Mouse (Mus musculus) lung, postnatal 0 days (tissue): ENCODE data around the gene Speer4b. TPM values are rescaled to one million over a fixed set of nuclear protein-coding genes. Genes with fewer than 3 reads are reported as not detected.

Experiments used
- ATAC-seq: fragments of 200-750 bp; cut with Nextera tagmentation; 2 replicates; pipeline ENCODE4 v1.8.0; 2017; ENCODE audit warnings: moderate library complexity
- DNase-seq: peaks from one replicate; pipeline ENCODE4 v3.0.0-alpha.2; 2016; ENCODE audit warnings: low spot score
- H3K27ac ChIP-seq: fragments of 300-500 bp; sonication (generic); 2 replicates; pipeline ENCODE4 v1.5.1; 2014; ENCODE audit warnings: antibody characterized with exemption, mild to moderate bottlenecking, low read length, mixed read lengths
- H3K27me3 ChIP-seq: fragments of 300-500 bp; sonication (generic); replicated peaks from 2 replicates; pipeline ENCODE4 v1.6.1; 2014; ENCODE audit warnings: low read length, mixed read lengths; ENCODE audit not compliant: insufficient read depth
- H3K36me3 ChIP-seq: fragments of 300-500 bp; sonication (generic); 2 replicates; pipeline ENCODE4 v1.6.1; 2014; ENCODE audit warnings: low read length, mixed read lengths; ENCODE audit not compliant: insufficient read depth
- H3K4me1 ChIP-seq: fragments of 300-500 bp; sonication (generic); 2 replicates; pipeline ENCODE4 v1.6.1; 2014; ENCODE audit warnings: antibody characterized with exemption, low read depth, low read length, mixed read lengths; ENCODE audit not compliant: insufficient read depth
- H3K4me2 ChIP-seq: fragments of 300-500 bp; sonication (generic); replicated peaks from 2 replicates; pipeline ENCODE4 v1.6.1; 2014; ENCODE audit warnings: low read depth, mild to moderate bottlenecking, low read length, moderate library complexity, mixed read lengths
- H3K4me3 ChIP-seq: fragments of 300-500 bp; sonication (generic); 2 replicates; pipeline ENCODE4 v1.5.1; 2014; ENCODE audit warnings: low read depth, low read length
- H3K9ac ChIP-seq: fragments of 300-500 bp; sonication (generic); replicated peaks from 2 replicates; pipeline ENCODE4 v1.6.1; 2014; ENCODE audit warnings: low read depth, mild to moderate bottlenecking
- H3K9me3 ChIP-seq: fragments of 300-500 bp; sonication (generic); 2 replicates; pipeline ENCODE4 v1.6.1; 2016; ENCODE audit warnings: low read length, mixed read lengths
- CTCF ChIP-seq: IDR thresholded peaks from 2 replicates; pipeline ENCODE4 v1.5.1; 2016; ENCODE audit warnings: antibody characterized with exemption, mild to moderate bottlenecking
- EP300 ChIP-seq: IDR thresholded peaks from 2 replicates; pipeline ENCODE4 v1.6.1; 2016; ENCODE audit warnings: antibody characterized with exemption, mild to moderate bottlenecking, control low read depth
- WGBS: fragments of 180-500 bp; shearing (Covaris S2); extraction: QIAGEN DNeasy Blood & Tissue Kit; methylation state at CpG from one replicate; pipeline ENCODE4 v1.1.7; 2014; 5-methylcytosine and 5-hydroxymethylcytosine counted together
- polyA plus RNA-seq: library from polyadenylated mRNA; unstranded; fragments of >200 nt; fragmentation: Nextera tagmentation; extraction: Ambion mirVana; gene quantifications from 2 replicates; pipeline ENCODE4 v1.2.1, GENCODE M21; 2015

Speer4b gene
- polyA plus RNA-seq, 1 experiment from 2014 or later = not detected

- no peaks in the 10 kb centered on the region for H3K27me3 ChIP-seq
- no peak overlapping the region for H3K9ac ChIP-seq
- H3K4me2 ChIP-seq = no peak overlapping the region
- no peak overlapping the region for H3K4me3 ChIP-seq
- no peaks in the 10 kb centered on the region for H3K4me1 ChIP-seq
- DNase-seq (no peak), ATAC-seq (no peak)
- no peak overlapping the region for H3K27ac ChIP-seq
- H3K36me3 ChIP-seq = no peaks in the 10 kb centered on the region
- TF ChIP-seq CTCF (no peak), EP300 (no peak)
- H3K9me3 ChIP-seq = no peaks in the 10 kb centered on the region
- WGBS = 79% methylated on average over 2 of the region's 2 CpGs
These were observed 19.5 kb downstream of the Speer4b start for GRCm38 (mm10) chr5:27481706-27482105.

- Histone ChIP-seq H3K9me3 (no peaks in the 10 kb centered on the region), H3K36me3 (no peaks in the 10 kb centered on the region), H3K27ac (no peak overlapping the region), H3K4me1 (no peaks in the 10 kb centered on the region), H3K4me2 (no peak overlapping the region), H3K4me3 (no peak overlapping the region), H3K9ac (no peak overlapping the region), H3K27me3 (no peaks in the 10 kb centered on the region)
- TF ChIP-seq EP300 (no peak), CTCF (no peak)
- ATAC-seq (no peak), DNase-seq (no peak)
- 62% methylated on average over 4 of the region's 4 CpGs for WGBS
These were observed 26.2 kb downstream of the Speer4b start for GRCm38 (mm10) chr5:27474964-27475465.

GRCm38 (mm10) chr5:27457686-27458085 lies 43.6 kb downstream of the Speer4b start:
- Histone ChIP-seq H3K27ac (no peak overlapping the region), H3K9me3 (no peaks in the 10 kb centered on the region), H3K4me3 (no peak overlapping the region), H3K4me2 (no peak overlapping the region), H3K9ac (no peak overlapping the region), H3K27me3 (no peaks in the 10 kb centered on the region), H3K4me1 (no peaks in the 10 kb centered on the region), H3K36me3 (no peaks in the 10 kb centered on the region)
- DNase-seq = no peak
- TF ChIP-seq EP300 = no peak
- TF ChIP-seq CTCF = no peak
- 41% methylated on average over 1 of the region's 1 CpGs for WGBS
- no peak for ATAC-seq

- Histone ChIP-seq H3K9me3 (no peaks in the 10 kb centered on the region), H3K4me1 (no peaks in the 10 kb centered on the region), H3K36me3 (no peaks in the 10 kb centered on the region), H3K27me3 (no peaks in the 10 kb centered on the region), H3K4me2 (no peak overlapping the region), H3K9ac (no peak overlapping the region), H3K4me3 (no peak overlapping the region), H3K27ac (no peak overlapping the region)
- DNase-seq = no peak
- TF ChIP-seq EP300 (no peak), CTCF (no peak)
- WGBS = 74% methylated on average over 1 of the region's 1 CpGs
- ATAC-seq = no peak
These were observed 44.3 kb downstream of the Speer4b start for GRCm38 (mm10) chr5:27456981-27457380.

- WGBS = 78% methylated on average over 3 of the region's 3 CpGs
- no peak for ATAC-seq
These were observed 46.9 kb downstream of the Speer4b start for GRCm38 (mm10) chr5:27454386-27454785.

GRCm38 (mm10) chr5:27453201-27453845 lies 47.9 kb downstream of the Speer4b start:
- DNase-seq (no peak), ATAC-seq (no peak)
- no peak overlapping the region for H3K4me3 ChIP-seq

More at GRCm38 (mm10) chr5:27454386-27454785, 46.9 kb downstream of the Speer4b start:
- DNase-seq = no peak
- Histone ChIP-seq H3K4me3 (no peak overlapping the region), H3K27me3 (no peaks in the 10 kb centered on the region), H3K9me3 (no peaks in the 10 kb centered on the region), H3K27ac (no peak overlapping the region), H3K9ac (no peak overlapping the region), H3K4me1 (no peaks in the 10 kb centered on the region), H3K4me2 (no peak overlapping the region), H3K36me3 (no peaks in the 10 kb centered on the region)
- TF ChIP-seq CTCF (no peak), EP300 (no peak)

More at GRCm38 (mm10) chr5:27453201-27453845, 47.9 kb downstream of the Speer4b start:
- TF ChIP-seq CTCF (no peak), EP300 (no peak)
- H3K4me2 ChIP-seq = no peak overlapping the region
- no peaks in the 10 kb centered on the region for H3K27me3 ChIP-seq
- WGBS = 32% methylated on average over 3 of the region's 3 CpGs
- no peaks in the 10 kb centered on the region for H3K9me3 ChIP-seq
- no peaks in the 10 kb centered on the region for H3K36me3 ChIP-seq
- H3K4me1 ChIP-seq = no peaks in the 10 kb centered on the region
- H3K27ac ChIP-seq = no peak overlapping the region
- H3K9ac ChIP-seq = no peak overlapping the region
